Mouse (Mus musculus) ES-E14 (cell line): ENCODE results near the gene Susd1.

Source experiments
- CHD2 ChIP-seq: IDR thresholded peaks from 2 replicates; pipeline ENCODE4 v1.6.1; 2014; ENCODE audit warnings: mild to moderate bottlenecking, low read depth, low read length, inconsistent platforms
- HCFC1 ChIP-seq: IDR thresholded peaks from 2 replicates; pipeline ENCODE4 v1.6.1; 2012; ENCODE audit warnings: low read length, inconsistent platforms, borderline replicate concordance; ENCODE audit not compliant: insufficient read depth
- MAFK ChIP-seq: IDR thresholded peaks from 2 replicates; pipeline ENCODE4 v1.6.1; 2014; ENCODE audit warnings: mild to moderate bottlenecking, low read depth, low read length, inconsistent platforms; ENCODE audit not compliant: insufficient read depth
- ZC3H11A ChIP-seq: IDR thresholded peaks from 2 replicates; pipeline ENCODE4 v1.6.1; 2012; ENCODE audit warnings: low read depth, mild to moderate bottlenecking, inconsistent platforms, low read length, borderline replicate concordance
- ZNF384 ChIP-seq: IDR thresholded peaks from 2 replicates; pipeline ENCODE4 v1.6.1; 2012; ENCODE audit warnings: low read depth, low read length, inconsistent platforms

- TF ChIP-seq HCFC1 (no peak), ZC3H11A (no peak), ZNF384 (no peak), MAFK (no peak), CHD2 (no peak)
These were observed 100.9 kb downstream of the Susd1 start for GRCm38 (mm10) chr4:59337533-59337885.
